Mouse (Mus musculus) urinary bladder, adult 2 months (tissue): ENCODE results near the gene Kif16b. TPM values are rescaled to one million over a fixed set of nuclear protein-coding genes. Genes with fewer than 3 reads are reported as not detected.

Source experiments
- DNase-seq: peaks from one replicate; pipeline ENCODE4 v3.0.0; 2022; ENCODE audit warnings: low spot score
- polyA plus RNA-seq: library from polyadenylated mRNA; depleted of rRNA; stranded (reverse); fragments of >200 nt; gene quantifications from 2 replicates; pipeline ENCODE4 v1.2.3, GENCODE M21; 2012

The Kif16b gene
- polyA plus RNA-seq, 1 experiment = 9.0 TPM

DNA sequence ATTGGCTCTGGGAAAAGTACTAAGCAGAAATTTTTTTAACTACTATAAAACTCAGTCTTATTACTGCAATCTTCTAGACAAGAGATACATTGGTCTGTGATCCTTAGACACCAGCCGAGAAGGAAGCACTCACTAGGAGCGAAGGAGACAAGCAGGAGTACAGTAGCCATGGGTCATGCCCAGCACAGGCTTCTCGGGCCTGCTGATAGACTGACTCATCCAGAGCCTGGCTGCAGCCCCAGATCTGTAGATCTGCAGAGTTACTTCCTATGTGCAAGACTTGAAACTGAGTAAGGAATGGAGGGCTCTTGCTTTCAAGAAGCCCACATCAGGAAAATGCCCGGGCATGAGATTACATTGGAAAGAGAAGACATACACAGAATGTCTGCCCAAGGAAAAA is 169.0 kb downstream of the Kif16b start:
- no peak for DNase-seq

DNA sequence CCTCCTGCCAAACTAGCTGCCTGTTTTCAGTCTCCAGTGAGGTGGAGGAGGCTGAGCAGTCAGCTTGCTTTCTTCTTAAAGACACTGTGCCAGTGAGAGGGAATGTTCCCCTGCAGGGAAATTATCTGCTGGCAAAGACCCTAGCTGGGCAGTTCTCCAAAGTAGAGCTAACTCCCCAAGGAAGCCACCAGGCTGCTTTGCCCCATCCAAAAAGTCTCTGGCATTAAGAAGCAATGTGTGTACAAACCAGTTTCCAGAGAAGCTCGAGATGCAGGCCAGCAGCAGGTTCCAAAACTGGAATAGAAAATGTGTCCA is 169.6 kb downstream of the Kif16b start:
- DNase-seq = no peak

- no peak for DNase-seq
These were observed 170.1 kb downstream of the Kif16b start for GRCm38 (mm10) chr2:142731016-142731777.

DNA sequence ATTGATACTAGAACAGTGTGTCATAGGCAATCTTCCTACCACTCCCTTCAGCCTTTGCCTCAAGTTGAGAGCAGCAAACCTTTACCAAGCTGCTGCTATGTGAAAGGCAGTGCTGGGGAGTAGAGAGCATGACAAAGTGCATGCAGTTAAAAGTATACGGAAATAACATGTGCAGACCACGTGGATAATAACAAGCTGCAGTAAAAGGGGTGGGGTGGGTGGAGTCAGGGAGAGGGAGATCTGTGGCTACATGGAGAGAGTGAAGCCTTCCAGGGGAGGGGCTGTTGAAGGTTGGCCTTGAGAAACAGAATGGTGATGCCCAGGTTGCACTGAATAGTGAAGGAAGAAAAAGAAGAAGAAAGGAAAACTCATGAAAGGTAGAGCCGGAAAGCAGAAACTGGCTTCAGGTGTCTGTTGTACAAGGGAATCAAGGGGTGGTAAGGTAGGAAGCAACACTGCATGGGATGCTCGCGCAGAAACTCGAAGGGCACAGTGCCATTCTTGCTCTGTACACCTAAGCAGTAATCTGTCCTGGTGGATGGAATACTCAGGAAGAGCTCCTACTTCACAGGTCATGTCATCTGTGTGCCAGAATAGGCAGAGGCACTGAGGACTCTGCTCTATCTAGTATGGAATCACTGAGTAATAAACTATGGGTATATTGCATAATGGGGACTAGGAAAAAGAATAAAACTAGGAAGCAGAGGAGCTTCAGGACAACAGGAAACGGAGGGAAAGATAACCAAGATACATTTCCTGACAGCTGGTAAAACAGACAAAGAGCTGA is 176.9 kb downstream of the Kif16b start:
- DNase-seq = no peak

DNA sequence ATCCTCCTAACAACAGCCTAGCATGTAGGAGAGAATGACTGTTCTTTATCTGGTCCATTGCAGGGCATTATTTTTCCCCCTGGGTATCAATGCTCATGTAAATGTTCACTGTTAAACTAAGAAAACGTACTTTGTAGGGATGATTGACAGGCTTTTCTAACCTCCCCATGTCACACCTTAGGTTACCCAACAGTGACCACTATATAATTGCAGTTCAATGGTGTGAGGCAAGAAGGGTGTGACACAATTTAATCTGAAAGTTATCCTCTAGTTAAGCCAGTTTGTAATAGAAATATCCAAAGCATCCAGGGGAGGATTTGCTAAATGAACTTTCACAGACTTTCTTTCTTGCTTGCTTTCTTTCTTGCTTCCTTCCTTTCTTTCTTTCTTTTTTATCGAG is 181.2 kb downstream of the Kif16b start:
- DNase-seq = no peak

DNA sequence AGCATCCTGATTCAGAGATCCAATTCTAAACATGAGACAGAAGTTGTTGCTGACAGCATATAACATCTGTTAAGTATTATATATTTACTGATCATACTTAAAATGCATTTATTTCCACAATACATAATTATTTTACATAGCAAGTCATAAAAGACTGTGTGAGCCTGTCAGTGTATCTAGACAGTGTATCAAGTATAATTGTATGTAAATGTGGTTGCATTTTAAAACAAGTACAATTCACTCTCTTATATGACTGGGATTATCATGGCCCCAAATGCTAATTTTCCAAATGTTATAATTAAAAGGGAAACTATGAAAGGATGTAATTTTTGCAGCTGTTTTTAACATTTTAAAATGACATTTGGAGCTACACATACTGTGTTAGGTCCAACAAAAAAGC is 182.3 kb downstream of the Kif16b start:
- no peak for DNase-seq

GRCm38 (mm10) chr2:142717591-142717990 is 183.7 kb downstream of the Kif16b start:
- DNase-seq = no peak

DNA sequence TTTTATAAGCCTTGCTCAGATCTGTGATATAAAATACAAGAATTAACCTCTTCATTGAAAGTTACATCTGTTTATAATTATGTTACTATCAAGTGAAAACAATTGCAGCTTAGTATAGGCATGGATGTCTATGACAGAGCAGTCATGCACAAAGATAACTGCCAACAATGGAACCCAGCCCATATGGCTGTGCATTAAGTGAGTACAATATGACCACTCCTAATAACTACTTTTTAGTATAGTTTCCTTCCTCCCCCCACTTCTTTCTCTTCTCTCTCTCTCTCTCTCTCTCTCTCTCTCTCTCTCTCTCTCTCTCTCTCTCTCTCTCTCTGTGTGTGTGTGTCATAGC is 185.4 kb downstream of the Kif16b start:
- no peak for DNase-seq

GRCm38 (mm10) chr2:142715186-142715911 is 186.0 kb downstream of the Kif16b start:
- no peak for DNase-seq

GRCm38 (mm10) chr2:142712727-142713126 is 188.6 kb downstream of the Kif16b start:
- no peak for DNase-seq

GRCm38 (mm10) chr2:142709326-142709725 is 192.0 kb downstream of the Kif16b start:
- no peak for DNase-seq

- no peak for DNase-seq
These were observed 200.6 kb downstream of the Kif16b start for GRCm38 (mm10) chr2:142700689-142701088.

GRCm38 (mm10) chr2:142698650-142699049 is 202.7 kb downstream of the Kif16b start:
- DNase-seq = no peak

GRCm38 (mm10) chr2:142694936-142695331 is 206.4 kb downstream of the Kif16b start:
- no peak for DNase-seq

- DNase-seq = no peak
These were observed 207.1 kb downstream of the Kif16b start for GRCm38 (mm10) chr2:142694019-142694935.

- DNase-seq = no peak
These were observed 207.9 kb downstream of the Kif16b start for GRCm38 (mm10) chr2:142693461-142693860.

DNA sequence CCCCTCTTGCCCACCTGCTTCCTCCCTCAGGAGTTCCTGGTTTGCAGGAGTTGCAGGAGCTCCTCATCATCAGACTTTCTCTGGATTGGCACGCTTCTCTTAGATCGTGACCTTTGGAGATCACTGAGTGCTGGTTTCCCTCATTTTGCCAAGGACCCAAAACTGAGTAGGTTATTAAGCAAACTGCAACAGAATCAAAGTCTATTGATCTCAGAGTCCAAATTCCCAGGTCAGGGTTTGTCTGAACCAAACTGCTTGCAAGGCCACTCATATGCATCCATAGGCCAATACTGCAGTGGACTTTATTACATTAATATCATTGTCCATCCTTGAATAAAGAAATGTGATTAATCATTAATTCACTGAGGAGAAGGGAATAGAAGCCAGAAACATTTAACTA is 211.8 kb downstream of the Kif16b start:
- no peak for DNase-seq

DNA sequence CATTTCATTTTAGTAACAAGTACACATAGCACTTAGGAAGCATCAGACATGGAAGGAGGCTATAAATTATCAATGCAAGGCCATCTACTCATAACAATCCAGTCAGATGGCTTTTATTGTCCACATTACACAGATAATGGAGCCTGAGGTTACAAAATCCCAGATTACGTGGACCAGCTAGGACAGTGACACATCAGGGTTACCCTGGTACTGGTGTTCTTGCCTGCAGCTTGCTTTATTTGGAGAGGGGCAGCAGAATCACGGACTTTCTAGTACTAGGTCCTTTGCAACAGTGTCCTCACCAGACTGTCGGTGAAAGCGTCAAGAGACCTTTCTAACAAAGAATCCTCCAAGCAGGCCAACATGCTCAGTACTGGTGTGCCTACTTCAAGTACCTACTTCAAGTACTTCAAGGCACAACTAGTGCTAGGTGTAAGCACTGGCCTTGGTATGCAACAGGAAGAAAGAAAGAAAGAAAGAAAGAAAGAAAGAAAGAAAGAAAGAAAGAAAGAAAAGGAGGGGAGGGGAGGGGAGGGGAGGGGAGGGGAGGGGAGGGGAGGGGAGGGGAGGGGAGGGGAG is 213.3 kb downstream of the Kif16b start:
- no peak for DNase-seq

GRCm38 (mm10) chr2:142682965-142683709 is 218.2 kb downstream of the Kif16b start:
- no peak for DNase-seq

DNA sequence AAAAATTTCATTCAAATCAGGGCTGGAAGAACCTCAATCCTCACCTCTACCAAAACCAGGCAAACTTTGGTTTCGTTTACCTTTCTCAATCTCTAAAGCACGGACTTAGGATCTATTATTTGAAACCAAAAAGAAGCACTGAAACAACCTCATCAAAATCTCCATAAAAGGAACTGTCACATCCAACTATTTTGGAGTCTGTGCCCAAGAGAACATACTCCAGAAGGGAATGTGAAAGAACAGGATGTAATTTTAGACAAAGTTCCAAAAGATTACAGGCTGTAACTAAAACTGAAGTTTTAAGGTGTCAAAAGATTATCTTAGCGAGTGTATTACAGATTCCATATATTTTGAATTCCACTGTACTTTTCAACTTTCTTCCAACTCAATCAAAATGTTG is 232.9 kb downstream of the Kif16b start:
- no peak for DNase-seq

DNA sequence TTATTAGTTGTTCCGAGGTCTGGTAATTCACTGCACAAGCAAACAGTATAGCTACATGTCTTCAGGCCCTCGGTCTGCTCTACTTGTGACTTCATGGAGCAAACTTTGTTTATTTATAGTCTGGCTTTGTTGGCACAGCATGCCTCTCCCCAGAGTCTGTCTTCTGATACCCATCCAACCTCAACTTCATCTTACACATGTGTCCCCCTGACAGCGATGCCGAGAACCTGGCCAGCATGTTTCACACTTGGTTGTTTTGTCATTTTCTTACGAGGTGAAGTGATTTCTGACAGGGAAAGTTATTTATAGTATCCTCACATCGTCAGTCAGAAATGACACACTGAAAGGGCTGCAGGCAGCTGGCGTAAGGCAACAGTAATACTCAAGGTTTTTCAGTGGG is 249.7 kb downstream of the Kif16b start:
- DNase-seq = no peak
